Mouse (Mus musculus): ENCODE measurements at regions not wholly inside any gene's neighbourhood (a gene's known extent, or its start where the extent isn't known, plus 50 kb on each side); places are given as distances from the start of the nearest gene placed in this dataset.

GRCm38 (mm10) chr14:98877956-98878355, 116.2 kb downstream of the Rpl36a-ps1 start:
- TF ChIP-seq CTCF (conservative IDR thresholded peaks at IDR 0.05; ENCODE audit: low read length) (no peak), NANOG (IDR thresholded peaks at IDR 0.05; ENCODE audit: borderline replicate concordance, low read length) (no peak)
